Mouse (Mus musculus): ENCODE data around the gene Gmfb.

Gene Gmfb

GRCm38 (mm10) chr14:46803259-46803658 lies 18.8 kb downstream of the Gmfb start:
- no peak for DNase-seq (ENCODE audit: low spot score in 2 of 2)

GRCm38 (mm10) chr14:46800684-46801345 lies 21.2 kb downstream of the Gmfb start:
- peak in 1 of 2 experiments; percentile 47 for DNase-seq (ENCODE audit: low spot score in 2 of 2)

- DNase-seq (ENCODE audit: low spot score in 2 of 2), result no peak
These were observed 27.9 kb downstream of the Gmfb start for GRCm38 (mm10) chr14:46794157-46794556.

DNA sequence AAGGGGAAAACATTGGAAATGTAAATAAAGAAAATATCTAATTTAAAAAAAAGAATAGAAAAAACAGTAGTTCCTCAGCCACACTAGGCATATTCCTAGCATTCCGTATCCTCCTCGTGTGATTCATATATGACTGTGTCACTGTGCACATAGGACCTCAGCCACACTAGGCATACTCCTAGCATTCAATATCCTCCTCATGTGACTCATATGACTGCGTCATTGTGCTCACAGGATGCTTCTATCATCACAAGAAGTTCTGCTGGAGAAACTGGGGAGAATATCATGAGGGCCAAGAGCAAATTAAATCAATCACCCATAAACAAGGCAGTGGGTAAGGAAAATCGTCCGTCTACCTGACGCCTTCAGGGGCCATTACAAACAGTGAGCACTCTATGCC lies 31.3 kb downstream of the Gmfb start:
- no peak for DNase-seq (ENCODE audit: low spot score in 2 of 2)

- DNase-seq (ENCODE audit: low spot score in 2 of 2), result peak in 1 of 2 experiments; percentile 37
These were observed 31.7 kb downstream of the Gmfb start for GRCm38 (mm10) chr14:46790303-46790702.

DNA sequence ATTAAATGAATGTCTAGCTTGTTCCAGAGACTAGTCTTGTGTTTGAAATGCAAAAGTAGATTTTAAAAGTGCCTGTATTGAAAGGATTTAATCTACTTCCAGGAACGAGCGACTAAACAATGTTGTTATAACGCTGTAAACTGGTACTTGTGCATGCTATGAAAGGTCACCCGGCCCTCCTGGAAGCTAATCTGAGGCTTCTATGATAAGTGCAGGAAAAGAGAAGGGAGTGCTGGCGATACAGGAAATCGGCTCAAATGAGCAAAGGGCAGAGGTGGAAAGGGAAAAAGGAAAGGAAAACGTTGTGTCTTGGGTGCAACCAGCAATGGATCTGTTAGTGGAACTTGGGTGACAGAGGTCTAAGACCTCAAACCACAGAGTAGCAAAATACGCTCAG lies 33.5 kb downstream of the Gmfb start:
- DNase-seq (ENCODE audit: low spot score in 2 of 2), result no peak

- peak; percentile 86 to 90 for DNase-seq (ENCODE audit: low spot score in 2 of 2)
These were observed 34.1 kb downstream of the Gmfb start, which contains the start of gene Cnih1 for GRCm38 (mm10) chr14:46787787-46788504. TSS of gene Cnih1 (minus strand) at chr14:46788411.

GRCm38 (mm10) chr14:46787454-46787786 lies 34.6 kb downstream of the Gmfb start:
- no peak for DNase-seq (ENCODE audit: low spot score in 2 of 2)

GRCm38 (mm10) chr14:46785247-46785646 lies 36.8 kb downstream of the Gmfb start:
- DNase-seq (ENCODE audit: low spot score in 2 of 2), result no peak

- no peak for DNase-seq (ENCODE audit: low spot score in 2 of 2)
These were observed 38.6 kb downstream of the Gmfb start for GRCm38 (mm10) chr14:46783327-46783926.

- no peak for DNase-seq (ENCODE audit: low spot score in 2 of 2)
These were observed 39.7 kb downstream of the Gmfb start for GRCm38 (mm10) chr14:46782187-46782828.

GRCm38 (mm10) chr14:46781086-46781485 lies 41.0 kb downstream of the Gmfb start:
- DNase-seq (ENCODE audit: low spot score in 2 of 2), result no peak

GRCm38 (mm10) chr14:46779217-46779616 lies 42.8 kb downstream of the Gmfb start:
- DNase-seq (ENCODE audit: low spot score in 2 of 2), result no peak

DNA sequence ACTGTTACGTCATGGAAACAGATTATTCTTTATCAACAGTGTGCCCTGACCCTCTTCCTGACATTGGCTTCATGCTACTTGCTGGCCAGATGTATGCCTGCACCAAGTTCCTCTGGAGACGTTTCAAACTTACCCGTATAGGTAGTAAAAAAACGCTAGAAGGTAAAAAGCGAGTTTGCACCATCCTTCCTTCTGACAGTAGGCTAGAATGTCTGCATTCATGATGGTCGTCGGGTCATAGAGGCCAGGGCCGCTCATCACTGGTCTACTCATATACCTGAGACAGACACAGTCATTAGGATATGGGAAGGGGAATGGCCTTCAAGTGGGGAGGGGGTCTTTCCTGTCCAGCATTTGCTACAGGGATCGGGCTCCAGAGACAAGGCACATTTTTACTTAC lies 43.3 kb downstream of the Gmfb start:
- DNase-seq (ENCODE audit: low spot score in 2 of 2), result no peak

DNA sequence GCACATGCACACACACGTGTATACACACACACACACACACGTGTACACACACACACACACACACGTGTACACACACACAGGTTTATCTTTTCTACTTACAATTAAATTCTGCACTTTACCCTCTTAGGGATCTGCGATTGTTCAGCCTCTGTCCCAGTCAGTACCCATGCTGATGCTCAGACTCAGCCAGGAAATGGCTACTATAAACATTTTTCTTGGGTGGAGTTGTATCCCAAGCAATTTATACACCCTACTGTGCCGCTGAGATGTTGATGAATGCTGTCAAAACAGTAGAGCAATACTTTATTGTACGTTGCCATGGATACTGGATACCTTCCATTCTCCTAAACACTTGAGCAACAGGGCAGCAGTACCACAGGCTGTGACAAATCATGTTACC lies 52.0 kb downstream of the Gmfb start:
- DNase-seq (ENCODE audit: low spot score in 2 of 2), result no peak

- DNase-seq (ENCODE audit: low spot score in 2 of 2), result no peak
These were observed 54.9 kb downstream of the Gmfb start for GRCm38 (mm10) chr14:46767116-46767515.

DNA sequence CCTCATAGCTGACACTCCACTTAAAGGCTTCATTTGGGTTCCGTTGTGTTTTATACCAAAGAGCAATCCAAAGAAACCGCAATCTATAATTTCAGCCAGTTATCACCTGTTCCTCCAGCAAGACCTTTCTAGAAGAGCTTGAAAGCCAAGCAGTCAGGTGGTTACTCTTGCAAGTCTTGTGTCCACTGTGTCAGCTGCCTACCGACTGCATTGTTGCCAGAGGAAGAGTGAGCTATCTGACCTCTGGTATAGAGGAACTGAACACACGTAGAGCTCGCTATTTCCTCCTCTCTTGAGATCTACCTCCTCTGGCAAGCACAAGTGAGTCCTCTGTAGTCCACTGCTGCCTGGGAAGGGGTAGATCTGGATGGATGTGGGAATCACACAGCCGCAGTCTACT lies 60.9 kb downstream of the Gmfb start:
- no peak for DNase-seq (ENCODE audit: low spot score in 2 of 2)

GRCm38 (mm10) chr14:46760355-46761029 lies 61.5 kb downstream of the Gmfb start, which contains the start of gene Cdkn3:
TSS of gene Cdkn3 (plus strand) at chr14:46760541.
- DNase-seq (ENCODE audit: low spot score in 2 of 2), result peak; percentile 84 to 88

- no peak for DNase-seq (ENCODE audit: low spot score in 2 of 2)
These were observed 62.1 kb downstream of the Gmfb start for GRCm38 (mm10) chr14:46759970-46760354.
